Mouse (Mus musculus): ENCODE results near the gene Fads1. TPM values are rescaled to one million over a fixed set of nuclear protein-coding genes. Genes with fewer than 3 reads are reported as not detected.

Fads1 gene
- polyA plus RNA-seq, 2 experiments from 2014 or later: 6.7 to 7.2 TPM

GRCm38 (mm10) chr19:10213796-10214471 lies 31.2 kb downstream of the Fads1 start:
- ATAC-seq: no peak

- ATAC-seq: no peak
Measured at GRCm38 (mm10) chr19:10216101-10216500, 33.4 kb downstream of the Fads1 start.

DNA sequence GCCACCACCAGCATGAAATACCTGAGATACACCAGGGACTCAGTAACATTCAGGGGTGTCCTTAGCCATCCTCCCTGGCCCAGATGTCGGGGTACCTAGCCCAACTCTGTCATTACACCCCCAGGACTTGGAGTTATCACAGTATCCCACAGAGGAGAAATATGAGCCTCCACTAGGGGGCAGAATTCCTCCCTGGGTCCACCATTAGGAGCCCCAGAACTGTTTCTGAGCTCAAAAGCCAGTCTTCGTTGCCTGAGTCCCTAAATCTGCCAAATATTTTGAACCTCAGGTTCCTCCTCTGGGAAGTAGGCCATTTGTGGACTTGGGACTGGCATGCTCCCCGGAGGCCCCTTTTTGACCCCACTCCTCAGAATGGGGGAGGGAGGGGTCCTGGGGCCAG lies 36.4 kb downstream of the Fads1 start:
- ATAC-seq: no peak

DNA sequence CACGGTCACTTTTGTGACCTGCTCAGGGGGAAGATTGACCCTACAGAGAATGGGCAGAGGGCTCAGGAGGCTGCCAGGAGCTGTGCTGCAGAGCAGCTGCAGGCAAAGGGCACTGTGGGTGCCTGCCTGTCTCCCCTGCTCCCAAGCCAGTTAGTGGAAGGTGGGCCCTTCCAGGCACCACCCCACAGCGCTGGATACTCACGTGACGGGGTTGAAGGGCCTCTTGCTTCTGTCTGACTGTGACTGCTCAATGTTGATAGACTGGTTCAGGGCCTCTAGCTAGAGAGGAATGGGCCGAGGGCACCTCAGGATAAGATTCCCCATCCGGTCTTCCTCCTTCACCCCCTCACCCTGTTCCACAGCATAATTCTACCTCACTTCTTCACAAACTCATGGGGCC lies 36.9 kb downstream of the Fads1 start:
- no peak for ATAC-seq

DNA sequence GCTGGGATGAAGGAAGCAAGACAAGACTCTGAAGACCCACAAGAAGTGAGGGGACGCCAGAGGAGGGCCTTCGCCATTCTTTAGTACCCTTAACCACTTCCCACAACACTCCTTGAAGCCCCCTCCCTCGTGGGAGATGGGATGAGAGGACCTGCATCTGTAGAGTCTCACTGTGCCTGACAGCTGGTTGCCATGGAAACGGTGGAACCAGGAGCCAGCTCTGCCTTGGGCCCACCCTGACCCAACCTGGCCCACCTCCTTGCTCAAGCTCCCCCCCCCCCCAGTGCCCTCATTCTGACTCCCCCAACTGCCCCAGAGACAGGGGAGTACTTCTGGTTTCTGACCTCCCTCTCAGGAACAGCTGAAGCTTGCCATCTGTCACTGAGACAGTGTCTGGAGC lies 38.9 kb downstream of the Fads1 start:
- ATAC-seq: no peak

DNA sequence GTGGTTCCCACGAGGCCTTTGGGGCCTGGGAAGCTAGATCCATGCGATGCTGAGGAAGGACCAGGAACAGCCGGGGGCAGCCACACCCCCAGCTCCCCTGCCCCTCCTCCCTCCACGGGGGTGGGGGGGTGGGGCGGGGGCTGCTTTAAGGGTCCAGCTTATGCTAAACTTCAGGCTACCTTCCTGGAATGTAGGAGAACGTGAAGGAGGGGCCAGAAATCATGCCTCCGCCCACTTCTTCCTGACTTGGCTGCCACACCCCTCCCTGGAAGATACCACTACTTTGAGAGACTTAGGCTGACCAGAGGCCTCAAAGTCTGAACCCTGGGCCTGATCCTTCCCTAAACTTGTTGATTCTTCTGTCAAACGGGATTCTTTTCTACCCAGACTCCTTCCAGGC lies 40.0 kb downstream of the Fads1 start:
- no peak for ATAC-seq

DNA sequence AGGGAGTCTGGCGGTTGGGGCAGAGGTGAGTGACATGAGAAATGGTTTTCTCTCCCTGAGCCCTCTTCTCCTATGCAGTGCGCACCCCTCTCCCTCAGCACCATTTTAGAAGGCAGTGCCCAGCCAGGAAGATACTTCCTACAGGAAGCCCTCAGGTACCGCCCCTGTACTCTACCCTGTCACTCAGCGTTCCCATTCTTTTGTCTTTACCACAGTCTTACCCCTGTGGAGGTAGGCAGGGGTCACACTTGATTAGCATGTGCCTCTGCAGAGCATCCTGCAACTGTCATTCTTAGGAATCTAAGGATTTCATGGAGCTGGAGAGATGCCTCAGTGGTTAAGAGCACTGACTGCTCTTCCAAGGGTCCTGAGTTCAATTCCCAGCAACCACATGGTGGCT lies 40.9 kb downstream of the Fads1 start:
- ATAC-seq: no peak

DNA sequence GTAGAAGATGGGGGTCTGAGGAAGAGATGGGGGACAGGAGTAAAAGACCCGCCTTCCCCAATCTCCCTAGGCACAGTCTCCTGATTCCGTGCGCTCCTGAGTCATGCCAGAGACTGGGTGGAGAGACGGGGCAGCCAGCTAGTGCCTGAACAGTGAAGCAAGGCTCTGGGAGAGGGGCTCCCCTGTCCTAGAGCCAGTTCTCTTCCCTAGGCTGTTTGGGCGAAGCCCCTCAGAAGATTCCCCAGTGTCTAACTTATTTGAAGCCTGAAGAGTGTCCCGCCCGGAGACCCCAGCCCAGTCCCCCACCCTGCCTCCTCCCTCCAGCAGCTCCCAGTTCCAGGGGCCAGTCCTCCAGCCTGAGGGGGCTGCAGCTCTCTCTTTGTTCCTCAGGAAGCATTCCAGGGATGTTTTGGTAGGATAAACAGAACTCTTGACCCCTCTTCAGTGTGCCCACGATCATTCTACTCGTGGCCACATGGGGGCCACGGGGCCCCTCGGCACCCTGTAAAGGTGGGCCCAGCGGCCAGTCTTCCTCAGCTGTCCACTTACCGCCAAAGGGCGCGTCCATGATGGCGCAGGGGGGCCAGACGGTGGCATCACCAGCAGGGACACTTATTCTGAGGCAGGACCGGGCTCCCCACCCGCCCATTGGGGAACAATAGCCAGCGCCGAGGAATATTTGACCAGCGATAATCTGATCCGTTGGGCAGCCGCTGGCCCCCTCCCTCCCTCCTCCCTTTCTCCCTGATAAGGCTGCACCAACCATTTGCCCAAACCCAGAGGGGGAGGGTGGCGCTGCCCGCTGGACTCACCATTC lies 42.2 kb downstream of the Fads1 start:
- no peak for ATAC-seq

GRCm38 (mm10) chr19:10225767-10226166 lies 43.1 kb downstream of the Fads1 start:
- no peak for ATAC-seq

DNA sequence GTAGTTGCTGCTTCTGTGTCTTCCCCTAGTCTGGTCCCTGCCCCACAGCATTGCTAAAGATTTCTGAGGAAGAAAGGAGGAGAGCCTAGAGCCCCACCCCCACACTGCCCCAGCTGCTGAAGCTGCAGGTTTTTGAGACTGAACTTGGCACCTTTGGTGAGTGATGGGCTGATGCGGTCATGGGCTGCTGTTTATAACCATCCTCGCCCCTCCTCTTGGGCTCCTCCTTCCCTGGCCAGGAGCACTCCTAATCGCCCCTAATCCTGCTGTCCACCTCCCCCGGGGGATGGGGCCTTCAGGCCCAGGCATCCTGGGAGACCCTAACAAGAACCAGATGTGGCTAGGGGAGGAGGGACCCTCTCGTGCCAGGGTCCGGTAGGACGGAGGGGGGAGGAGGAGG lies 48.3 kb downstream of the Fads1 start:
- ATAC-seq: no peak

DNA sequence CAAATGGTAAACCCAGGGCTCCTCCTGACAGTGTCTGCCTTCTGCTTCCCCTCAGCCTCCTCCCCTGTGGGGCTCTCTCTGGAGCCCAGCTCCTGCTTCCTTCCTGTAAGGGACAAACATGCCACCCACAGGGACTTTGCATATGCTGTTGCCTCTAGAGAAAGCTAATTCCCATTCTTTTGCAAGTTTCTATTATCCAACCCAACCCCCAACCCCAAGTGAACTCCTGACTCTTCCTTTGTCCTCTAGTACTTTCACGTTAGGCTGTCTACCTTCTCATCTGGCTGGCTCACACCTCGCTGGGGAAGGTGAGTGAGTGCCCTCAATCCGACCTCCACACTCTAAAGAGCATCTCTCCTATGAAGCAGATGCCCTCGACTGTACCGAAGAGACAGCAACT lies 49.2 kb downstream of the Fads1 start:
- no peak for ATAC-seq

DNA sequence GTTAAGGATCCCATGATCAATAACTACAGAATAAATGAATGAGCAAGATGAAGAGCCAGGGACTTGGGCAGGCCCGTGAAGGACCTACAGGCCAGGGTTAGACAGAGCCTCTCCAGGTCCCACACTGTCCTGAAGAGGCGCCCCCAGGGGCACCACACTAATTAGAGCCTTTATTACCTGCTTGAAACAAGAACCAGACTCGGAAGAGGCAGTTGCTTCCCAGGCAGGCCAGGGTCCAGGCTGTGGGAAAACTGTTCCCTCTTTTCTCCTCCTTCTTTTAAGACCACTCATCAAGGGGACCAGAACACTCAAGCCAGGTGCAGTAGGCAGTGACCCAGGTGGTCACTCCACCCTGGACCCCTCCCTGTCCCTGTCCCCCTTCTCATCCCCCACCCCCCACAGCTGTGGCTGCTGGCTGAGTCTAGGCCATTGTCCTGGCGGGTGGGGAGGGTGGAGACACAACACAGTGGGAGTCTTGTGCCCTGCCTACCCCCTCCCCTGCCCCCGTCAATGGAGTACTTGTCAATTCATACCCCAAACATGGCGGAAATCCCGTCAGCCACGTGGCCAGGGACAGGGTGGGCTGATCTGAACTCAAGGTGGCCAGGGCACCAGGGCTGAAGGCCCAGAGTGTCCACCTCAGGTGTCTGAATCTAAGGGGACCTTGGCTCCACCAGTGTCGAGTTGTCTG lies 49.8 kb downstream of the Fads1 start:
- ATAC-seq: no peak

GRCm38 (mm10) chr19:10235784-10236565 lies 53.3 kb downstream of the Fads1 start:
- ATAC-seq: no peak

DNA sequence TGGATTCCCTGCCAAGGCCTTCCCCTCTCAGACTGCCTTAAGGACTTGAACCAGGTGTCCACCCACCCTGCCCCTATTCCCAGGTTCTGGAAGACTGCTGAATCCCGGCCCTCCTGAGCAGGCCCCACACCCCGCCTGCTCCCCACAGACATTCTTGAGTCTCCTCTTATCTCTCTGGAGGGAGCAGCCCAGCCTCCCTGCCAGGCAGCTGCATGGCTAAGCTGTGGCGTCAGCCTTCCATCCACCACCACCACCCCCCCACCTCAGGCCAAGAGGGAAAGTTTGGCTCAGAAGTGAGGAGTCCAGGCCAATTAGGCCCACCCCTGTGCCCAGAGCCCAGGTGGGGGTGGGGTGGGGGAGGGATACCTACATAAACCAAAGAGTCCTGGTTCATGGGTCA lies 55.8 kb downstream of the Fads1 start:
- ATAC-seq: no peak

DNA sequence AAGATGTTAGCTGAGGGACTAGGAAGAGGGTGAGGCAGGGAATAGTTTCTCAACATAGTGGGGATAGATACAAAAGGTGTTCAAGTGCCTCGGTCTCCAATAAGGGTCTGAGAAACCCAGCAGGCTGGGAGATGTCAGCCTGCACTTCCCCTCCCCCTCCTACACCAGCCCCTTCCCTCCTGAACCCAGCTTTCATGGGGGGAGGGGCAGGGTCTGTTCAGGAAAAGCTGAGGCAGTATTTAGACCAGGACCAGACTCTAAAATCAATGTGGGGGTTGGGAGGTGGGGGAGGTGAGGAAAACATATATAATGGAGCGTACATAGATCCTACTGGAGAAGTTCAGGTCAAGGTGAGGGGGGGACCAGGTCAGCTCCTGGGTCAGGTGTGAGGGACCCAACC lies 56.7 kb downstream of the Fads1 start:
- no peak for ATAC-seq

DNA sequence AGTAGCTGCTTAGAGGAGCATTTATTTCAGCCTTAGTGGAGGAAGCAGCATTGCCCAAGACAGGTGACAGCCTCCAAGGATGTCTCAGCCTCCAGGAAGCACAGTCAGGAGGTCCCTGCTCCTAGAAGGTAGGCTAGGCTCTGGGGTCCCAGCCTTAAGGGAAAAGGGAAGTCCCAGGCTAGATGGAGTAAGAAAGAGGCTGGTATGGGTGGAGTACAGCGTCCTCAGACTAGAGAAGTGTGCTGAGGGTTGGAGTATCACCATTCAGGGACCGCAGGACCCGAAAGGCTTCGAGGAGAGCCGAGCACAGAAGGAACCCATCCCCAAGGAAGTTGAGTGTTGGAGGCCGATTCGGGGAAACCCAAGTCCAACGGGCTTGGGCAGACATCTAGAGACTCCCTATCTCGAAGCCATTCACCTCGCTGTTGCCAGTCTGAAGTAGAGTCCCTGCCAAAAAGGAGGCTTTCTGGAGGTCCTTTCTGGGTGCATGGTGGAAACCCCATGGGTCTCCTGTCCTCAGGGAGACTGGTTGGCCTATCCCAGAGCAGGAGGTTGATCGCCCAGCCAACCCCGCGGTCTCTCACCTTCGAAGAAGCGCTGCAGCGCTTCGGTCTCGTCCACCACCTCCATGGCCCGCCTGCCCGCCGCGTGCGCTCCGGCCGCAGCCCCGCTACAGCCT lies 57.4 kb downstream of the Fads1 start:
- no peak for ATAC-seq

DNA sequence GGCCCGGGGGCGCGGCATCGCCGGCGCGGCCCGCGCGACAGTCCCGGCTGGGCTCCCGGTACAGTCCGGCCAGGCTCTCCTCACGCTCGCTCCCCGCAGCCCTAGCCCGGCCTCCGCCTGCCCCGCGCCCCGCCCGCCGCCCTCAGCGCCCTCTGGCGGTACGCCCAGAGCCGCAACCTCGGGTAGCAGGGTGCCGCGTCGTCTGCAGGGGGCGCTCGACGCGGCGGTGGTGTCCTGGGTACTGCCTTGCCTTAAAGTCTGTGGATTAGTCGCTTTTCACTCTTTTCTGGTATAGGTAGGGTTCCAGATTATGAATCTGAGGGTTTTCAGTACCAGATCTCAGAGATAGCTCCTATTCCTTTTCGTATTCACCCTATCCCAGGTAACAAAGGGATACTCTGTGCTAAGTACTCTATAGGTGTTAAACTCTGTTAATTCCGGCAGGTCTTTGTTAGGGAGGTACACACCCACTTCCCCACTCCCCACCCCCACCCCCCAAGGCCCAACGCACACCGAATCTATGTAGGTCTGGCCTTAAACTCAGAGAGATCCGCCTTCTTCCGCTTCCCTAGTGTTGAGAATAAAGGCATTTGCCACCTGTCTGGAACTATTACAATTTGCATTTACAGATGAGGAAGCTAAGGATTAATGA lies 58.1 kb downstream of the Fads1 start, which contains the start of gene Myrf:
Gene Myrf (minus strand): TSS at position 95 of the 652 bp plus-strand sequence.
- peak; percentile 49 for ATAC-seq

- ATAC-seq: no peak
Measured at GRCm38 (mm10) chr19:10242916-10243315, 60.2 kb downstream of the Fads1 start.

DNA sequence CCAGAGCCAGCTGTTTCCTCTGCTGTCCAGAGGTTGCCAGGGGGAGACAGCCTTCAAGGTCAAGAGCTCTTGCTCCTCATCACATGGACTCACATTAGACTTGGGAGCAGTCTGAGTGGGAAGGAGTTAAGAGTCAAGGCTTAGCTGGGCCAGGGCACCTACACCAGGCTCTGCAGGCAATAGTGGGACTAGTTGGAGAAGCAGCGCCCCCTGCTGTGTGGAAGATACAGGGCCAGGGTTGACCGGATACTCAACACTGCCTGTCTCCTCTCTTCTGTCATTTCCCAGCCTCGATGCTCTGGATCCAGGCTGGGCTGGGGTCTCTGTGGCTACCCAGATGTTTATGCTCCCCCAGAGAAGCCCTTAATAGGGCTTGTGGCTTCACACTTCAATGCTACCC lies 61.5 kb downstream of the Fads1 start:
- ATAC-seq: no peak

All from activated CD4-positive, CD25-positive, alpha-beta regulatory T cell, adult 4 months (primary cell).